Mouse (Mus musculus) heart, adult 11 months (tissue): ENCODE results near the gene Ace3.

Experiments
- DNase-seq: peaks from one replicate; pipeline ENCODE4 v3.0.0; 2022

Gene Ace3

DNA sequence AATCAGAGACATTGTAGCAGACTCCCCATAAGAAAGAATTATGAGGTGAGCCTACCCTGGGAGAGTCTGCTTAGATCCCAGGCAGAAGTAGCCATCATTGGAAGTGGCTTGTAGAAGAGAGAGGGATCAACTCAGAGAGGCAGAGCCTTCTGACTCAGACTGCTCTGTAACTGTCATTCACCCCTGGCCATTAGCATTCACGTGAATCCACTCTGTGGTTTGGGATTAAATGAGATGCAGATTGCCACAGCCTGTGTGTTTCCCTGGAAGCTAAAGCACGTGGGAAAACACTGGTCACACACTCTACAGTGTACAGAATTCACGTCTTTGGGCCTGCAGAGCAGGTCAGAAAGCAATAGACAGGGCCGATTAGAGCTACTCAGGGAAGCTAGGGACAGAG, 10.0 kb upstream of the Ace3 start:
- DNase-seq, result no peak

- no peak for DNase-seq
Measured at GRCm38 (mm10) chr11:105987446-105987845, 7.0 kb upstream of the Ace3 start.

GRCm38 (mm10) chr11:105989446-105989845, 5.0 kb upstream of the Ace3 start:
- DNase-seq, result no peak

DNA sequence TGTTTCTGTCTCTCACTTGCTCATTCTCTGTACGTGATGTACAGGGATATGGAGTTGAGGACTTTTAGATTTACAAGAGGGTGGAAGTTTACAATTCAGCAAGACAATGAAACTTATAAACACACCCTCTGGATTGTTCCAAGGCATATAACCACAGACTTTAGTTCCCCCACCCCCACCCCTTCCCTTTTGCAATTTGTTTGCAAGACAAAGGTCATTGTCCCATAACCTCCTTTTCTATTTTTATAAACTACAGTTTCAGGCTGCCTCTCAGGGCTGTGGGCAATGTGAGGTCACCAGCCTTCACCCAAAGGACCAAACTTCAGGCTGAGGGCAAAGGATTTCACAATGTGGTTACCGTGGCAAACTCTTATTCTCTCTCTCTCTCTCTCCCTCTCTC, 4.2 kb upstream of the Ace3 start:
- no peak for DNase-seq

DNA sequence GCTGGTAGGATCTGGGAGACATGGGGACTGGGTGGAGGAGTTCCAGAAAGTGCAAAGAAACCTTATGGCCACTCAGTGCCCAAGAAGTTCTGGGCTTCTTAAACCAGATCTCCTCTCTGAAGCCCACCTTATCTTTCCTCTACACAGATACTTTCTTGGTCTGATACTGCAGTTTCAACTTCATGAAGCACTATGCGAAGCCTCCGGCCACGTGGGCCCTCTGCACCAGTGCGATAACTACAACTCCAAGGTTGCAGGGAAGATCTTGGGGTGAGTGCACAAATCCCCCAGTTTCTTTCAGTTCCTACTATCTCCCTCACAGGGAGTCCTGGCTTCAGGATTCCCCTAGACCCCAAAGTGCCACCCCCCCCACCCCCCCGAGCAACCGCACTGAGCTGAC, 5.6 kb downstream of the Ace3 start:
- no peak for DNase-seq

DNA sequence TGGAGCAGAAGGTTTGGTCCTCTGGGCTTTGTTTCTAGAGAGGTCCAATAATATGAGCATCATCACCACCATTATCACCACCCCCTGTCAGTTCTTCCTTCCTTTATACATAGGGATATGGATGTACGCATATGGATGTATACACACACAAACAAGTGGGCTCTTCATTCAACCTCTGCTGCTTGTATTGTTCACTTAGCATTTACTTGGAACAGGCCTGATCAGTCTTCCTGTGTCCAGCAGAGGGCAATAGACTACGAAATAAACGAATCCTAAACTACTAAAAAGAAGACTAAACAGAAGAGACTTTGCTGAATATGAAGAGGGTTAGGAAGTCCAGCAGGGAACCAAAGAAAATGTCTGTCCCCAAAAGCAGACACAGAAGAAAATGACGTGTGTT, 7.2 kb downstream of the Ace3 start:
- DNase-seq, result no peak

- DNase-seq, result no peak
Measured at GRCm38 (mm10) chr11:106004576-106004975, 10.1 kb downstream of the Ace3 start.

DNA sequence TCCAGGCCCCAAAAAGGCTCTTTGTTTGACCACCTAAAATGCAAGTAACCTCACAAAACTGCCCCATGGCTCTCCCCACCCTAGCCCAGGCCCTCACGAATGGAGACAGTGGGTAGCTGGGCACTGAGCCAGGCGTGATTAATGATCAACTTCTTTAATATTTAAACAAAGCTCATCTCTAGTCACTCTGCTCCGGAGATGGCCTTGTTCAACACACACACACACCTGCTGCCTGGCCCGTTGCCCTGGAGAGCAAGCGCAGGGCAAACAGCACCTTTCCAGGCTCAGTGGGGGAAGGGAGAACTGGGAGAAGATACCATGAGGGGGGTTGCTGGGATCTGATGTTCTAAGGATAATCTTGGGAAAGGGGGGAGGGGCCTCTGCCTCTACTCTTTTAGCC, 11.5 kb downstream of the Ace3 start:
- no peak for DNase-seq

DNA sequence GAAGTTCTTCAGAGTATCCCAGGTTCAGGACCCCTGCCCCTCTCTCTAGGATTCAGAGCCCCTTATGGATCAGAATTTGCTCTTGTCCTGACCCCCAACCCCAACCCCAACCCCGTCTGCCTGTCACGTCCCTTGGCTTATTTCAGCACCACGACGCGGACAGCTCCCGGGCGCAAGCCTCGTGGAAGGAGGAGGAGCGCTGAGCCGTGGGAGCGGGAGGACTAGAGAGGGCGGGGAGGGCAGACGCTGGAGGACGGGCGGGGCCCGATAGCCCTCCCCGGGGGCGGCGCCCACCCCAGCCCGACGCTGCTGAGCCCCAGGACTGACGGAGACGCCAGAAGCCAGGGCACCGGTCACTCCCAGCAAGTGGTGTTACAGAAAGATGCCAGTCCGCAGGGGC, 13.3 kb downstream of the Ace3 start, which contains the start of gene Kcnh6:
Kcnh6 (plus strand) TSS at position 304 of the 400 bp plus-strand sequence.
- peak; percentile 93 for DNase-seq

DNA sequence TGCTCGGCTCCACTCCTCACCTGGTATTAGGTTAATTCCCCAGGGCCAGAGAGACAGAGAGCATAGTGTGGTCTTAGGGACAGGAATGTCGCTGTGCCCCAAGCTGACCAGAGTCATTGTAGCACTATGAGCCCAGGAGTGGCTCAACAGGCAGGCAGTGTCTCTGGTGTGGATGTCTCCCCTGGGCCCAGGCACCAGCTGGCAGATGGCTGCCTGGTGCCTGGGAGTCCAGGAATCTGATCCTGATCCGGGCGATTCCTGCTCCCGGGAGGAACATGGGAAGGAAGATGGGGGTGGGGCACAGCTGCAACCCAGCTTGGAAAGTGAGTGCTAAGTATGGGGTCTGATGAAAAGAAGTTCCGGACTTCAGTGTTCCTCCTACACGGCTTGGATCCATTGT, 18.2 kb downstream of the Ace3 start:
- peak; percentile 93 for DNase-seq

DNA sequence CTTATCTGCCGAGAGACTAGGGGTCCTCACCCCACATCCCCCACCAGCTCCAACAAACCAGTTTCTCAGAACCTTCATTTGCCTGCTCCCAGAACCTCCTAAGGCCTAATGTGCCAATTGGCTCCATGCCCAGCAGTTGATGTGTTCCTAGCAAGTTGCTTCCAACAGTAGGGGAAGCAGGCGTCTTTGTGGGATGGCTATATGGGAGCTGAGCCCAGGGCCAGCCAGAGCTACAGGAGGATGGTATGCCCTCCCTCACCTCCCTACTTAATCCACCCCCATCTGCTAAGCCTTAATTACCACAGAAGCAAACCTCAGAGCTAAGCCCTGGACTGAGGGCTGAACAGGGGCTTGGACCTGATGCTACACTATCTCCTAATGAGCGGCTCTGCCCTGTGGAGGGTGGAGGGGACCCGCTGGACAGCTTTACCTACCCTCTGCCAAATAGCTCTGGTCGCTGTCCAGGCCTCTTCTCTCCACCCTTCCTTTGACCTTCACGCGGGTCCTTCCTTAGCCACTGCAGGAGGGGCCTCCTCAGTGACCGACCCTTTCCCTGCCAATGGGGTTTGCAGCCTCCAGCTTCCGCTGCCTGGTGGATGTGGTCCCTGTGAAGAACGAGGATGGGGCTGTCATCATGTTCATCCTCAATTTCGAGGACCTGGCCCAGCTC, 19.2 kb downstream of the Ace3 start:
- DNase-seq, result peak; percentile 94

DNA sequence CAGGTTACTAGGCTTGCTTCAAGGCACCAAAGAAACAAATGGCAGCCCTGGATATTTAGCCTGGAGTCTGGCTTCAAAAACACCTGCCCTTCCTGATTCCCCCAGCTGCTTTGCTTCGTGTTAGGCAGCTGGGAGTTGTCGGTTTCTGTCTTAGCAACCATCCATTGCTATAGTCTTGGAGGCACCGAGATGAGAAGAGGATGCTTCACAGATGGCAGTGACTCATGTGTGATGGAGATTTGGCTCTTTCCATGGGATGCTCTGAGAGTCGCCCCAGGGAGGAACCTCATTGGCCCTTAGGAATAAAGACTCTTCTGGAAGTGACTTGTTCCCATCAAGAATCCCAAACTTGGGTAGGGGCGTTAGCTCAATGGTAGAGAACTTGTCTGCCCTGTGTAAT, 22.0 kb downstream of the Ace3 start:
- DNase-seq, result no peak

DNA sequence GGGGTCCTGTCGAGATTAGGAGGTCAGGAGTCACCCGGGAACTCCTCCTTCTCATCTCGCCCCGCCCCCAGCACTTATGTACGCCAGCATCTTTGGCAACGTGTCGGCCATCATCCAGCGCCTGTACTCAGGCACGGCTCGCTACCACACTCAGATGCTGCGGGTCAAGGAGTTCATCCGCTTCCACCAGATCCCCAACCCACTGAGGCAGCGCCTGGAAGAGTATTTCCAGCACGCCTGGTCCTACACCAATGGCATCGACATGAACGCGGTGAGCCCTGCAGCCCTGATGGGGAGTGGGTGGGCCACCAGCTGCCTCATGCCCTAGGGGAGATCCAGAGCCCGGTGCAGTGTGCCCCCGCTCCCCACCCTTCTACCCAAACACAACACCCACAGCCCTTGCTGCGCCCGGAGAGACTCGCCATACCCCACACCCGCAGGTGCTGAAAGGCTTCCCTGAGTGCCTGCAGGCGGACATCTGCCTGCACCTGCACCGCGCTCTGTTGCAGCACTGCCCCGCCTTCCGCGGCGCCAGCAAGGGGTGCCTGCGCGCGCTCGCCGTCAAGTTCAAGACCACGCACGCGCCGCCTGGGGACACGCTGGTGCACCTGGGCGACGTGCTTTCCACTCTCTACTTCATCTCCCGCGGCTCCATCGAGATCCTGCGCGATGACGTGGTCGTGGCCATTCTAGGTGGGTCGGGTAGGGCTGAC, 25.7 kb downstream of the Ace3 start:
- no peak for DNase-seq

- DNase-seq, result peak; percentile 73
Measured at GRCm38 (mm10) chr11:106025774-106026173, 31.3 kb downstream of the Ace3 start.

GRCm38 (mm10) chr11:106026465-106027151, 32.1 kb downstream of the Ace3 start:
- DNase-seq, result peak; percentile 91

DNA sequence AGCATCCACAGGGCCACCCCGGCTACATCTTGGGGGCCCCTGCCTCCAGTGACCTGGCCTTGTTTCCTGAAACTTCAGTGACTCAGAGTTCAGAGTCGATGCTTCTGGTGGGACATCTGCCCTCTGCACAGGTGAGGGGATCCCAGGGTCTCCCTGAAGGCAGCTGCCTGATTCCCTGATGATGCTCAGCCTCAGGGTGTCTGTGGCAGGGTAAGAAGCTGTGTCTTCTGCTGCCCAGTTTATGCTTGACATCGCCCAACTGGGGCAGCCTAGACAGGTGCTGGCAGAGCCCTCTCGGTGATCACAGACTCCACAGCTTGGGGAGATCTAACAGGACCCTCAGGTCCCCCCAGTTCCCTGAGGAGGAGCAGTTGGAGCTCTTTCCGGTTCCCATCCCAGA, 33.1 kb downstream of the Ace3 start:
- DNase-seq, result peak; percentile 89

DNA sequence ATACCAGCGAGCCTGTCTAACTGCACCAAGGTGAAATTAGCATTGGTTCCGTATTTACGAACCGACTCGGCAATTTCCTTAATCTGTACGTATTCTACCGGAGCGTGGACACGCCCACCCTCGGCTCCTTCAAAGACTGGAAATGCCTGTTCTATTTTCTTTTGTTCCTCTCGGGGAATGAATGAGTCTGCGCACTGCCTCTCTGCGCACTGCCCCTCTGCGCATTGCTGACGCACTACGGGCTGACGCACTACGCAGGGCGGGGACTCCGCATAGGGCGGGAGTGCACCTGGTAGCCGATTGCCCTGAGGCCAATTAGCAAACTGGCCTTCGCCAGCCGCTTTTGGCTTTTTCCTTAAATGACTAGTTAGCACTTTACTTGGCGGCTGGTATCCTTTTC, 37.6 kb downstream of the Ace3 start:
- DNase-seq, result peak; percentile 92

DNA sequence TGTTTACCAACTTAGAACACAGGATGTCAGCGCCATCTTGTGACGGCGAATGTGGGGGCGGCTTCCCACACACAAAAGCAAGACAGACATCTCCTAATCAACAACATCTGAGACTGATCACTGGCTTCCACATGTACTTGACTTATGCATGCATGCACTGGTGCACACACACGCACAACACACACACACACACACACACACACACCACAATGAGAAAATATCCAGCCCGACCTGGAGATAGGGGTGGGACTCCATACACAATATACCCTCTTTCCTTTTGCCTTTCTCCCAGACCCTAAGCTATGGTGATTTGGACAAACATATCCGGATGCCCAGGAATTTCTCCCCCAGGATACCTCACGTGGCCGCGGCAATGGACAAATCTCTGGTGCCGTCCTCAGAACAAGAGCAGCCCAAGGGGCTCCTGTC, 39.0 kb downstream of the Ace3 start:
- DNase-seq, result peak; percentile 96

DNA sequence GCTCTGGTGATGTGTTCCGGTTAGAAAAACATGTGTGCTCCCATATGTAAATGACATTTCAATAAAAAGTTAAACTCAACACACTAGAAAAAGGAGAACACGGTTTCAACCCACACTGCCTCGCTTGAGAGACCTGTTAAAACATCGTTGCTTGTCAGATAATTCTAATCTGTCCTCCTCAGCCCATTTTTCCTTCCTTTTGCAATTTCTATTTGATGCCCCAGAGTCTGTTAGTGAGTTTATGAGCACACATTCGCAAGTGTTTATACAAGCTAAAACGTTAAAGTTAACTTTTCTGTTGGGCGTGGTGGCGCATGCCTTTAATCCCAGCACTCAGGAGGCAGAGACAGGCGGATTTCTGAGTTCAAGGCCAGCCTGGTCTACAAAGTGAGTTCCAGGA, 40.5 kb downstream of the Ace3 start:
- no peak for DNase-seq

DNA sequence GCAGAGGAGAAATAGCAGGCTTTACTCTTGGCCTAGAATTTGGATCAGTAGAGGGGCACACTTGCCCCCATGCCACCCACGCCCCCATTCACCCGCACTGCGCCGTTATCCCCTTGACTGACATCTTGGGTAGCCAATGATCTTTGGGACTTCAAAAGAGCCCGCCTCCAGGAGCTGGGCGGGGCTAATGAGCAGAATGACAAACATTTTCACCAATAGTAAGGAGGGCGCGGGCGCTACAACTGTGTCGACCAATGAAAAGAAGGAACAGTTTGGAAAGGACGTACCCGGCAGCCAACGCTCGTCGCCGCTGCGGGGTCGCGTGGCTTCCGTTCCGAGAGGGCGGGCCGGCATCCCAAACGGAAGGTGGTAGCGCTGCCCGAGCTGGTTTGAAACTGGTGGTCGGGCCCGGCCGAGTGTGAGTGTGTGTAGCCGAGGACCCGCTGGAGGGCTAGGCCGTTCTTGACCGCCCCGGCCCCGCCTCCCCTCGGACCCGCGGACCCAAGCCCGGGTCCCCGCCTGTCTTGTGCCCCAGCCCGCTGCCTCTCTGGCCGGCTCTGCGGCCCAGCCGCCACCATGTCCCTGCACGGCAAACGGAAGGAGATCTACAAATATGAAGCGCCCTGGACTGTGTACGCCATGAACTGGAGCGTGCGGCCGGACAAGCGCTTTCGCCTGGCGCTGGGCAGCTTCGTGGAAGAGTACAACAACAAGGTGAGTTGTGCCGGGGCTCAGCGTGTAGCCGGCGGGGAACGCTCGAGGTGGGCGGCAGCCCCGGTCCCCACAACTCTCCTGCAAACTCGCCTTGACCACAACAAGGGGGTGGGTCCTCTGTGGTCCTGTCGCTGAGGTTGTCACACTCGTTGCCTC, 42.3 kb downstream of the Ace3 start, which contains the start of gene Dcaf7:
Dcaf7 (plus strand) TSS at position 325 of the 870 bp plus-strand sequence.
- peak; percentile 100 for DNase-seq

DNA sequence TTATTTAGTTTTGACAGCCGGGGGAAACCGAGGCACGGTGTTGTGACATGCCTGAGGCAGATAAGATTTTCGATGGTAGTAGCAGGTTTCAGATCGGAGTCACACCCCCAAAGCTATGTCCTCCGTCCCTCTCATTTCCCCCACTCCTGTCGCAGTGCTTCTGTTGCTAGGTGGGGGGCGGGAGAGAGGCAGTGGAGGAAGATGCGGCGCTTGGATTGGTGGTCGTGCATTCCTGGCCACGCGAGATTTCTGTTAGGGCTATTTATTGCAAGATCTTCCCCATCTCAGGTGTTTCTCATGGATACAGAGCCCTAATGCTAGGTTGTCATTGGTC, 42.9 kb downstream of the Ace3 start:
- DNase-seq, result no peak

DNA sequence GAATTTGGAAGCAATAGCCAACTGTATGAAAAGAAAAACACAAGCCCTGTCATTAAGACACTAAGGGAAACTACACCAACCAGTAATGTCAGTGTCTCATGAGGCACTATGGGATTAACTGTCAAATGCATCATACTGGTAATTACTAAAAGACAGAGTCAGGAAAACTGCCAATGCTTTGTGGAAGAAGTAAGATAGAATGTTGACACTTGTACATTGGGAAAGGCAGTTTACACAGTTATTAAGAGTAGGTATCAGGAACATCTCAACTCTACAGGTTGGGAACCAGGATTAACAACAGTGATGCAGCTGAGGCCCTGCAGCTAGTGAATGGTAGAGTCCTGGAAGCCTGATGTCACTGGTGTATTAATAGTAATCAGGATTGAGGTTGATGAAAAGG, 49.9 kb downstream of the Ace3 start:
- DNase-seq, result no peak

GRCm38 (mm10) chr11:106045256-106045655, 50.8 kb downstream of the Ace3 start:
- no peak for DNase-seq
